In genomic region chr6:49074117-49074490, GRCm38 (mm10) we compare ENCODE assay signal across 8 mouse cellular contexts. TPM values are rescaled to one million over a fixed set of nuclear protein-coding genes. Genes with fewer than 3 reads are reported as not detected.
DNase-seq lines count a peak whose midpoint lies in the region; ATAC-seq and TF ChIP-seq lines count a peak whose summit lies in the region.

No protein-coding gene starts in this region.

- H3K36me3 ChIP-seq in heart, embryonic 11.5 days (ENCODE audit: control insufficient read depth, insufficient read depth, low read length) = no peaks in the 10 kb centered on the region
- H3K36me3 ChIP-seq in ES-Bruce4 (ENCODE audit: control insufficient read depth, insufficient read depth, low read length, poor library complexity, severe bottlenecking) = peaks cover 8% of the 10 kb centered on the region
- peaks cover 12% of the 10 kb centered on the region for H3K36me3 ChIP-seq in erythroblast, embryonic 14.5 days (ENCODE audit: control insufficient read depth)
- no peaks in the 10 kb centered on the region for H3K36me3 ChIP-seq in intestine, postnatal 0 days (ENCODE audit: control insufficient read depth, insufficient read depth)
- no peaks in the 10 kb centered on the region for H3K36me3 ChIP-seq in midbrain, embryonic 11.5 days (ENCODE audit: control insufficient read depth, insufficient read depth, low read length)

- DNase-seq in heart, postnatal 4 days = no peak
- no peak for DNase-seq in midbrain, embryonic 11.5 days (ENCODE audit: low spot score, missing footprints)
- DNase-seq in right cerebral cortex, postnatal 25 days = no peak

- no peak for TF ChIP-seq CTCF in ES-Bruce4 (IDR thresholded peaks at IDR 0.05; ENCODE audit: low read depth, low read length)
- TF ChIP-seq CTCF in intestine, postnatal 0 days (IDR thresholded peaks at IDR 0.05; ENCODE audit: low read depth) = no peak

- TF ChIP-seq POLR2A in ES-Bruce4 (IDR thresholded peaks at IDR 0.05; ENCODE audit: insufficient read depth, low read length) = no peak

- H3K9me3 ChIP-seq in heart, embryonic 11.5 days (replicated peaks; ENCODE audit: control insufficient read depth, low read length) = no peaks in the 10 kb centered on the region
- no peaks in the 10 kb centered on the region for H3K9me3 ChIP-seq in ES-Bruce4 (replicated peaks; ENCODE audit: control insufficient read depth, insufficient read depth, low read length, poor library complexity, severe bottlenecking)
- H3K9me3 ChIP-seq in erythroblast, embryonic 14.5 days (ENCODE audit: control insufficient read depth, low read length) = no peaks in the 10 kb centered on the region
- H3K9me3 ChIP-seq in intestine, postnatal 0 days (ENCODE audit: control insufficient read depth) = no peaks in the 10 kb centered on the region
- no peaks in the 10 kb centered on the region for H3K9me3 ChIP-seq in midbrain, embryonic 11.5 days (ENCODE audit: control insufficient read depth, low read length)

- WGBS in heart, embryonic 11.5 days (ENCODE audit: insufficient replicate concordance) = under 1% methylated on average over 19 of the region's 19 CpGs
- WGBS in intestine, postnatal 0 days = 2% methylated on average over 19 of the region's 19 CpGs
- WGBS in midbrain, embryonic 11.5 days = 1% methylated on average over 19 of the region's 19 CpGs

- H3K4me1 ChIP-seq in heart, embryonic 11.5 days (ENCODE audit: control insufficient read depth, insufficient read depth, low read length) = peaks cover 8% of the 10 kb centered on the region; the same call in 1 of the 2 replicates
- no peaks in the 10 kb centered on the region for H3K4me1 ChIP-seq in ES-Bruce4 (ENCODE audit: control insufficient read depth, insufficient read depth, low read length)
- H3K4me1 ChIP-seq in erythroblast, embryonic 14.5 days (ENCODE audit: control insufficient read depth) = peaks cover 31% of the 10 kb centered on the region
- H3K4me1 ChIP-seq in intestine, postnatal 0 days (replicated peaks; ENCODE audit: control insufficient read depth, insufficient read depth, low read length) = peaks cover 9% of the 10 kb centered on the region; the same call in 1 of the 2 replicates
- peaks cover 9% of the 10 kb centered on the region for H3K4me1 ChIP-seq in midbrain, embryonic 11.5 days (ENCODE audit: control insufficient read depth, insufficient read depth, low read length)

- H3K27me3 ChIP-seq in heart, embryonic 11.5 days (ENCODE audit: control insufficient read depth, insufficient read depth, low read length) = no peaks in the 10 kb centered on the region
- no peaks in the 10 kb centered on the region for H3K27me3 ChIP-seq in ES-Bruce4 (ENCODE audit: control insufficient read depth, insufficient read depth, low read length, poor library complexity, severe bottlenecking)
- peaks cover 2% of the 10 kb centered on the region; the same call in 1 of the 2 replicates for H3K27me3 ChIP-seq in erythroblast, embryonic 14.5 days (ENCODE audit: control insufficient read depth)
- H3K27me3 ChIP-seq in intestine, postnatal 0 days (replicated peaks; ENCODE audit: control insufficient read depth, insufficient read depth, low read length) = no peaks in the 10 kb centered on the region
- H3K27me3 ChIP-seq in midbrain, embryonic 11.5 days (ENCODE audit: control insufficient read depth, insufficient read depth, low read length) = no peaks in the 10 kb centered on the region

- peak overlapping the region; percentile 92 for H3K4me3 ChIP-seq in heart, embryonic 11.5 days (ENCODE audit: low read depth, low read length)
- peak overlapping the region; percentile 97 for H3K4me3 ChIP-seq in ES-Bruce4 (ENCODE audit: low read depth, low read length)
- H3K4me3 ChIP-seq in erythroblast, embryonic 14.5 days (replicated peaks) = peak overlapping the region; percentile 70
- H3K4me3 ChIP-seq in intestine, postnatal 0 days (ENCODE audit: low read depth, low read length) = peak overlapping the region; percentile 97
- H3K4me3 ChIP-seq in midbrain, embryonic 11.5 days (ENCODE audit: low read depth, low read length) = peak overlapping the region; percentile 97

- ATAC-seq in heart, embryonic 11.5 days (replicated peaks; ENCODE audit: insufficient number of reproducible peaks, low FRiP score, low TSS enrichment) = peak; percentile 47
- ATAC-seq in intestine, postnatal 0 days = peak; percentile 48
- no peak for ATAC-seq in midbrain, embryonic 11.5 days (ENCODE audit: low FRiP score)
- no peak; the same call in 1 of the 2 replicates for ATAC-seq in cerebellum, adult (ENCODE audit: insufficient number of reproducible peaks, low FRiP score, low TSS enrichment)

- peak overlapping the region; percentile 65 for H3K27ac ChIP-seq in heart, embryonic 11.5 days (ENCODE audit: low read depth, low read length)
- H3K27ac ChIP-seq in ES-Bruce4 (ENCODE audit: insufficient read depth, low read length) = no peak overlapping the region
- H3K27ac ChIP-seq in intestine, postnatal 0 days (ENCODE audit: low read depth, low read length) = peak overlapping the region; percentile 88
- H3K27ac ChIP-seq in midbrain, embryonic 11.5 days (ENCODE audit: low read depth, low read length) = 0 out of 2 replicates have a peak overlapping the region, but pooled peaks have one; percentile 32

- peak overlapping the region; percentile 97 for H3K9ac ChIP-seq in heart, embryonic 11.5 days (ENCODE audit: low read depth, low read length)
- peak overlapping the region; percentile 94 for H3K9ac ChIP-seq in ES-Bruce4 (ENCODE audit: low read depth, poor library complexity, severe bottlenecking)
- H3K9ac ChIP-seq in intestine, postnatal 0 days (ENCODE audit: low read depth, low read length) = peak overlapping the region; percentile 91
- peak overlapping the region; percentile 96 for H3K9ac ChIP-seq in midbrain, embryonic 11.5 days (ENCODE audit: low read length)

- TF ChIP-seq EP300 in ES-Bruce4 (IDR thresholded peaks at IDR 0.05; ENCODE audit: insufficient read depth, low read depth, low read length) = no peak

- peak overlapping the region; percentile 94 for H3K4me2 ChIP-seq in heart, embryonic 11.5 days
- peak overlapping the region; percentile 71 for H3K4me2 ChIP-seq in intestine, postnatal 0 days (replicated peaks; ENCODE audit: low read depth)
- peak overlapping the region; percentile 92 for H3K4me2 ChIP-seq in midbrain, embryonic 11.5 days

RNA-seq across cellular contexts. Expression of gene Malsu1, which starts 0.5 kb away (rescaled TPM):
- polyA plus RNA-seq in heart, embryonic 11.5 days (2014; fragmentation: Nextera tagmentation; extraction: Ambion mirVana) = 52.3 and 54.5 TPM in 2 replicates
- 10 to 100 TPM; 33.4 to 43.2 TPM for total RNA-seq in heart, postnatal 4 days (2021)
- polyA plus RNA-seq in ES-Bruce4 (2011; ENCODE audit: insufficient read depth, insufficient read length, low read depth, missing spikeins) = 26.8 and 37.2 TPM in 2 replicates
- 2.9 and 4.5 TPM in 2 replicates for polyA plus RNA-seq in erythroblast, embryonic 14.5 days (2012)
- polyA plus RNA-seq in intestine, postnatal 0 days (2015; fragmentation: Nextera tagmentation; extraction: Ambion mirVana) = 86.5 and 86.9 TPM in 2 replicates
- 59.3 and 63.0 TPM in 2 replicates for polyA plus RNA-seq in midbrain, embryonic 11.5 days (2014; fragmentation: Nextera tagmentation; extraction: Ambion mirVana)

RNA-seq across cellular contexts. Expression of gene Gpnmb, which starts 37.8 kb away (rescaled TPM):
- 0.09 and 0.62 TPM in 2 replicates for polyA plus RNA-seq in heart, embryonic 11.5 days (2014; fragmentation: Nextera tagmentation; extraction: Ambion mirVana)
- total RNA-seq in heart, postnatal 4 days (2021) = under 1 TPM; 0.55 to 0.63 TPM
- 2.5 and 2.7 TPM in 2 replicates for polyA plus RNA-seq in ES-Bruce4 (2011; ENCODE audit: insufficient read depth, insufficient read length, low read depth, missing spikeins)
- polyA plus RNA-seq in erythroblast, embryonic 14.5 days (2012) = 0.03 and 0.07 TPM in 2 replicates
- polyA plus RNA-seq in intestine, postnatal 0 days (2015; fragmentation: Nextera tagmentation; extraction: Ambion mirVana) = 1.0 and 1.2 TPM in 2 replicates
- polyA plus RNA-seq in midbrain, embryonic 11.5 days (2014; fragmentation: Nextera tagmentation; extraction: Ambion mirVana) = 0.74 and 0.94 TPM in 2 replicates

Comparison
In these comparisons a context has a peak if more than half of its experiments do, and no peak if none do; other contexts are left out.
1. ATAC-seq: peak in heart, embryonic 11.5 days (single experiment) and intestine, postnatal 0 days (single experiment); none in midbrain, embryonic 11.5 days (single experiment) and cerebellum, adult (single experiment).
2. Peak in every context shown above with its lines, with median percentiles within 50 percentile points of each other: H3K4me2 ChIP-seq, H3K4me3 ChIP-seq and H3K9ac ChIP-seq.